Mouse (Mus musculus) heart, adult 9 months (tissue): ENCODE results near the gene Slc12a9.
A peak's percentile ranks its signal among the peaks of the same experiment; 100 is the strongest.

ENCODE experiments used
- DNase-seq, 2 experiments: peaks; one replicate each; pipeline ENCODE4 v3.0.0; 2022; ENCODE audit warnings: low spot score in 2 of 2

Gene Slc12a9

GRCm38 (mm10) chr5:137333512-137334174 is at the start of gene Slc12a9:
Gene Slc12a9, minus strand, starts transcription at chr5:137333597.
- peak; percentile 92 for DNase-seq

- peak; percentile 52 to 56 for DNase-seq
Observed at GRCm38 (mm10) chr5:137381152-137381551, 47.8 kb upstream of the Slc12a9 start.

- no peak for DNase-seq
Observed at GRCm38 (mm10) chr5:137377603-137378002, 44.2 kb upstream of the Slc12a9 start.

GRCm38 (mm10) chr5:137377176-137377575 is 43.8 kb upstream of the Slc12a9 start:
- DNase-seq: peak in 1 of 2 experiments; percentile 22

GRCm38 (mm10) chr5:137376722-137377121 is 43.3 kb upstream of the Slc12a9 start:
- no peak for DNase-seq

GRCm38 (mm10) chr5:137376198-137376597 is 42.8 kb upstream of the Slc12a9 start:
- DNase-seq: peak in 1 of 2 experiments; percentile 34

- DNase-seq: peak; percentile 85
Observed at GRCm38 (mm10) chr5:137375627-137376026, 42.2 kb upstream of the Slc12a9 start.

GRCm38 (mm10) chr5:137374521-137375080 is 41.2 kb upstream of the Slc12a9 start:
- no peak for DNase-seq

- DNase-seq: no peak
Observed at GRCm38 (mm10) chr5:137373371-137373950, 40.1 kb upstream of the Slc12a9 start.

- no peak for DNase-seq
Observed at GRCm38 (mm10) chr5:137369665-137370064, 36.3 kb upstream of the Slc12a9 start.

GRCm38 (mm10) chr5:137358382-137358781 is 25.0 kb upstream of the Slc12a9 start:
- no peak for DNase-seq

GRCm38 (mm10) chr5:137354091-137354490 is 20.7 kb upstream of the Slc12a9 start:
- DNase-seq: no peak

- DNase-seq: peak; percentile 60 to 74
Observed at GRCm38 (mm10) chr5:137352011-137352975, 18.9 kb upstream of the Slc12a9 start.

- DNase-seq: no peak
Observed at GRCm38 (mm10) chr5:137351394-137351793, 18.0 kb upstream of the Slc12a9 start.

GRCm38 (mm10) chr5:137351058-137351380 is 17.6 kb upstream of the Slc12a9 start:
- DNase-seq: no peak

- DNase-seq: no peak
Observed at GRCm38 (mm10) chr5:137350205-137351057, 17.0 kb upstream of the Slc12a9 start.

- peak; percentile 96 to 97 for DNase-seq
Observed at GRCm38 (mm10) chr5:137349384-137350204, 16.2 kb upstream of the Slc12a9 start, which contains the start of gene Ephb4. Gene Ephb4, plus strand, starts transcription at chr5:137350109.

GRCm38 (mm10) chr5:137348482-137349383 is 15.3 kb upstream of the Slc12a9 start:
- DNase-seq: peak; percentile 87 to 91

GRCm38 (mm10) chr5:137347856-137348255 is 14.5 kb upstream of the Slc12a9 start:
- peak; percentile 26 to 41 for DNase-seq
